Mouse (Mus musculus): Measurements from ENCODE around the gene Fanca. TPM values are rescaled to one million over a fixed set of nuclear protein-coding genes. Genes with fewer than 3 reads are reported as not detected.
"Not testable (repeated sequence)": the region's sequence is repeated elsewhere in the genome, so short reads cannot be mapped to it uniquely, and the experiment has no call there.

Gene Fanca
- total RNA-seq, 2 experiments from 2014 or later = 7.7 to 10.6 TPM

DNA sequence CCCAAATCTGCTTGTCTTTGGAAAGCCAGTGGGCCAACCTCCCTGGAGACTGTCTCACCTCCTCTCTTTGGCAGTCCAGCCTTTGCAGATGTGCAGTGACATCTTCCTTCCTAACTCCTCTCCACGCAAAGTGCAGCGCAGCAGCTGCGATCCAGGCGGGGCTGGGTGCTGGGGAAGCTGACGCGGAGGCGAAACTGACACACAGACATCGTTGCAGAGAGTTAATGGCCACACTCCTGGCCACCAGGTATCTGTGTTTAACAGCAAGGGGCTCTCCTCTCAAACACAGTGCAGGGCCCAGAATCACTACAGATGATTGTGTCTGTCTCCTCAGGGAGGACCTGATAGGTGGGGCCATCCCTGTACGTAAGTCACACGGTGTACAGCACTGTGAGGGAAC, 47.2 kb downstream of the Fanca start:
- no peak for DNase-seq

- DNase-seq = no peak
Measured at GRCm38 (mm10) chr8:123267926-123268656, 50.3 kb downstream of the Fanca start.

GRCm38 (mm10) chr8:123257593-123257992, 60.8 kb downstream of the Fanca start:
- not testable (repeated sequence) for DNase-seq

GRCm38 (mm10) chr8:123257114-123257513, 61.3 kb downstream of the Fanca start:
- DNase-seq = no peak

- DNase-seq = no peak
Measured at GRCm38 (mm10) chr8:123255170-123255569, 63.2 kb downstream of the Fanca start.

- peak; percentile 95 for DNase-seq
Measured at GRCm38 (mm10) chr8:123254099-123254885, 64.1 kb downstream of the Fanca start, which contains the start of the genes Zfp276 and Vps9d1. Zfp276 (plus strand) TSS chr8:123254195. Vps9d1 (minus strand) TSS chr8:123254348.

GRCm38 (mm10) chr8:123253451-123254098, 64.8 kb downstream of the Fanca start:
- DNase-seq = peak; percentile 26

GRCm38 (mm10) chr8:123252925-123253324, 65.5 kb downstream of the Fanca start:
- no peak for DNase-seq

DNA sequence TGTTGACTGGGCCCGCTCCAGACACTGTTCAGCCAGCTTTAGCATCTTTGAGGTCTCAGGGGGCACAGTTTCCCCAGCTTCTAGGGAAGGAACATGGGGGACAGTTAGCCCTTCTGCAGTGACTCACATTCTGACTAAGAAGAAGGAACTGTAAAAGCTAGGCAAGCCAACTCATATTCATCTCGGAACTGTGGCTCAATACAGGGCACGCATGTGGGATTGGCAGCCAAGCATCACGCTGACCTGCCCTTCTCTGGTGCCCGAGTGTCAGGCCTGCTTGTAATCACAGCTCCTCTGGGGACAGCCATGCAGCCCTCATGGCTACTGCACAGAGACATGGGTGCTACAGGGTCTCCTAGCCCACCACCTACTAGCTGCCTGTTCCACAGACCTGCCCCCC, 67.4 kb downstream of the Fanca start:
- no peak for DNase-seq

- no peak for DNase-seq
Measured at GRCm38 (mm10) chr8:123248596-123248995, 69.8 kb downstream of the Fanca start.

DNA sequence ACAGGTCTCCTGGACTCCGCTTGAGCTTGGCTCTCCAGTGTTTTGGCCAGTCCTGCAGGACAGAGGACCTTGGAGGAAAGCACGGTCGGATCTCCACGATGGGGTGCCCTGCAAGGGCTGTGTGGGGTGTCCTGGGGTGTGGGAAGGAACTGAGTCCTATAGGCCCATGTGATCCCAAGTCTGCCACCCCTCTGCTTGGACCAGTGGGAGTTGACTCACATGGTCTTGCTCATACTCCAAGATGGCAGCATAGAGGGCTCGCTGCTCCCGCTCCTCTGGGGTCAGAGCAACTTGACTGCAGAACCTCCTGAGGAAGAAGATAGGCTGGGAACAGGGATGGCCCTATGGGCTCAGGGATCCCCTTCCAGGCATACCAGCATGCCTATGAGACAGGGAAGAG, 70.6 kb downstream of the Fanca start:
- no peak for DNase-seq

DNA sequence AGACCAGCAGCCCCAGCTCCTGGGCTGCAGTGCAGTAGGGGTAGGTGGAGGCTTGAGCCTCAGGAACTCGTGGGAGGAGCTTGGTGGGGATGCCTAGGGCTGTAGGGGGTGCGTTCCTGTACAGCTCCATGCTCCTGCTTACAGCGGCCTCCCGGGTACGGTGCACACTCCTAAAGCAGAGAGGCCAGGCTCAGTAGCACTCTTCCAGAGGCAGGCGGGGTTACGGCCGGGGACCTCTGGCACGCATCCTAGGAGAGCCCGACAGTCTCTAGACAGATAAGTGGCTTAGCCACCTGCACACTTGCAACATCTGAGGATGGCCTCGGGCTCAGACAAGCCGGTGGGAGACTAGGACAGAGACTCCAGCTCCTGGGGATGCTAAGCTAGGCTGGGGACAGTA, 72.8 kb downstream of the Fanca start:
- DNase-seq = no peak

DNA sequence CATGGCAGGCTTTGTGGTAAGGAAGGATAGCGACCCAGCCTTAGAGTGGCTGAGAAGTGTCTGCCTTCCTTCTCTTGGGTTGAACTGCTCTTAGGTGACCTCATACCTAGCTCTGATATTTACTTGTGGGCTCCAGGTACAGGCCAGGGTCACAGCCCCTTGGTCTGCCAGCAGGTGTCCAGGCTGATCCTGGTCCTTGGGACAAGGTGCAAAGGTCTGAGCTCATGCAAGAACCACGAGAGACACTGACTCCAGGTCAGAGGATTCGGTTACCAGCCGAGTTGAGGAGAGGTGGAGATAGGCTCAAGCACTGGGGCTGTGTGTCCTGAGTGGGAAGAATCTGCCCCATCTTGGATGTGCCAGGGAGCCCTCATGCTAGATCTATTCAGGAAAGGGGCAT, 74.0 kb downstream of the Fanca start:
- DNase-seq = no peak

GRCm38 (mm10) chr8:123243053-123243452, 75.3 kb downstream of the Fanca start:
- DNase-seq = no peak

- DNase-seq = no peak
Measured at GRCm38 (mm10) chr8:123242107-123242923, 76.1 kb downstream of the Fanca start.

DNA sequence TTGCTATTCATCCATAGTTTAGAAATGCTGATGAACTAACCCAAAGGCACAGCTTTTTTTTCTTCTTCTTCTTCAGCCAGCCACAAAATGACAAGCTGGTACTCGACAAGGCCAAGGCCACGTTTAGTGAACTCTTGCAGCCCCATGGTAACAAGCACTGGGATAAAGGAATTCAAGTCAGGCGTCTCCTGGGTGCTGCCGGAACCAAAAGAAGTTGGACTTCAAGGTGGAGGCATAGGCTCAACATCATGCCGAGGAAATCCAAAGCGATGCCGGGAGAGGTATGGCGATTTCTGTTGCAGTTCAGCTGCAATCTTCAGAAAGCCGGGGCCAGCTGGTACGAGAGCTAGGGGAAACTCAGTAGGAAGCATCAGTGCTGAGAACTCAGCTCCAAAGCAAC, 79.0 kb downstream of the Fanca start:
- peak; percentile 38 for DNase-seq

- DNase-seq = peak; percentile 94
Measured at GRCm38 (mm10) chr8:123235520-123236497, 82.6 kb downstream of the Fanca start, which contains the start of gene Spata2l. Spata2l (minus strand) TSS chr8:123236233.

DNA sequence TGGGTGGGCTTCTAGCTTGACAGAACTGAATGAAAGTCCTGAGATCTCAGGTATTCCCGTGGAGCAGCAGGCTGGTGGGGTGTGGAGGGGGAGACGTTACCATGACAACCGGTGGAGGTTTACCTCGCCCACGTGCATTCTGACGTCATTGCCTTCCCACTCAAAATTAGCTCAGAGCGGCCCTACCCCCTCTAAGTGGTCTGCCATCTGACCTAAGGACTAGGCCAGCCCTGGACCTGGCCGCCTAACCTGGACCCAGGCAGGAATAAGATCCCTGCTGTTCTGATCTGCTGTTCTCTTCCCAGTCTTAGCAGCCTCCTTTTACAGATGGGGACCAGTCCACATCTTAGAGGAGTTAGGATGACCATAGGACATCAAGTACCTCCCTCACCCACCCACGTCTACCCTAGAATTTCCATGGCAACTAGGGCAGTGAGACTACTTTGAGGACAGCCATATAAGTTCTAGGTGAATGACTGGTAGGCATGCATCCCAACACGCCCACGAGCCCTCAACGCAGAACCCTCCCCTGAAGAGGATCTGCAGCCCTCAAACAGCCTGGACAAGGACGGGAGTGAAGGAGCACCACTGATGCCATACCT, 83.4 kb downstream of the Fanca start:
- DNase-seq = no peak

- DNase-seq = no peak
Measured at GRCm38 (mm10) chr8:123233760-123234159, 84.6 kb downstream of the Fanca start.

DNA sequence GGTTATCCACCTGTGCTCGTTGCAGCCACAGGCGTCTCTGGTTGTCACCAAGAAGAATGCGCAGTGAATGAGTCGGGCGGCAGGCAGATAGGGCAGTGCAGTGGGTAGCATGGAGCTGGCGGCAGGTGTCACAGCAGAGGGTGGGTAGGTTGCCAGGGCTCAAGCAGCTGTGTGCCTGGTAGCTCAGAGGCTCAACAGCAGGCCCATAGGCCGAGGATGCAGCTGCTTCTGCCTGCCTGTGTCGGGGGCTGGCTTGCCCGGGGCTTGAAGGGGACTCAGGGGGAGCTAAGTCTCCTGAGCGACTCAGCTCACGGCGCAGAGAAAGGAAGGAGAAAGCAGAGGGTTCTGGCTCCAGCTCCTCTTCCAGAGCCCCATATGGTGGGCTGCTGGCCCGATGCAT, 85.1 kb downstream of the Fanca start:
- no peak for DNase-seq

Measured in adrenal gland, postnatal 10 days (tissue).